Mouse (Mus musculus) heart, adult 9 months (tissue): Measurements from ENCODE around the gene Rnf149.

Experiments
- DNase-seq, 2 experiments: peaks; one replicate each; pipeline ENCODE4 v3.0.0; 2022; ENCODE audit warnings: low spot score in 2 of 2

The Rnf149 gene

GRCm38 (mm10) chr1:39528319-39528718 lies 48.9 kb downstream of the Rnf149 start:
- DNase-seq: no peak

- peak; percentile 29 to 37 for DNase-seq
Observed at GRCm38 (mm10) chr1:39527432-39527831, 49.8 kb downstream of the Rnf149 start.

GRCm38 (mm10) chr1:39526371-39527167 lies 50.6 kb downstream of the Rnf149 start:
- no peak for DNase-seq

GRCm38 (mm10) chr1:39525763-39526162 lies 51.4 kb downstream of the Rnf149 start:
- DNase-seq: peak in 1 of 2 experiments; percentile 32

GRCm38 (mm10) chr1:39522519-39522918 lies 54.7 kb downstream of the Rnf149 start:
- DNase-seq: peak; percentile 24 to 25

GRCm38 (mm10) chr1:39521326-39521725 lies 55.9 kb downstream of the Rnf149 start:
- DNase-seq: no peak

GRCm38 (mm10) chr1:39515303-39515991 lies 61.8 kb downstream of the Rnf149 start:
- DNase-seq: no peak

GRCm38 (mm10) chr1:39512183-39512582 lies 65.0 kb downstream of the Rnf149 start:
- DNase-seq: no peak

- no peak for DNase-seq
Observed at GRCm38 (mm10) chr1:39511775-39512174, 65.4 kb downstream of the Rnf149 start.

- DNase-seq: no peak
Observed at GRCm38 (mm10) chr1:39505600-39505999, 71.6 kb downstream of the Rnf149 start.

- peak in 1 of 2 experiments; percentile 15 for DNase-seq
Observed at GRCm38 (mm10) chr1:39504261-39504660, 72.9 kb downstream of the Rnf149 start.

- DNase-seq: peak in 1 of 2 experiments; percentile 26
Observed at GRCm38 (mm10) chr1:39502817-39503633, 74.2 kb downstream of the Rnf149 start.
